Mouse (Mus musculus): ENCODE data around the gene Fzd1.

DNA sequence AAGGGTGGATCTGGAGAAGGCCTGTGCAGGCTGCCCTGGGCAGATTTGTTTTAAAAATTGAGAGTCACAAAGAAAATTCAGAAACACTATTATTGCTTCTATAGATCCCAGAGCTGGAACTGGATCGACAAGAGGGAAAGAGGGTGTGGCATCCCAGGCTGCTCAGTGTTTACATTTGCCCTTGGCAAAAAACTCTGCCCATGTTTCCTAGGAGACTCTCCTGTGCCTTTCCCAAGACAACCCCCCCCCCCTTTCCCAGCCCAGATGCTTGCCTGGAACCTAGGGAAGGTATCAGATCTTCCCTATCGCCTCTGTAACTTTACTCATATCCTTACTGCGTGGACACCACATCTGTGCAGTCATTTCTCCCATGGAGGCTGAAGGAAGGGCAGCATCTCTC, 33.4 kb upstream of the Fzd1 start:
- TF ChIP-seq CTCF (IDR thresholded peaks at IDR 0.05; ENCODE audit: control insufficient read depth, insufficient read depth, low read length) (no peak), POLR2A (IDR thresholded peaks at IDR 0.05; ENCODE audit: borderline replicate concordance, control insufficient read depth, low read depth, low read length) (no peak)

All from bone marrow, adult 2 months (tissue).